7 mouse cellular contexts compared by ENCODE assay signal in genomic region chr15:27477630-27478029, GRCm38 (mm10). TPM values are rescaled to one million over a fixed set of nuclear protein-coding genes. Genes with fewer than 3 reads are reported as not detected.
DNase-seq lines count a peak whose midpoint lies in the region; ATAC-seq lines count a peak whose summit lies in the region.

No protein-coding gene starts in this region.

- H3K4me1 ChIP-seq in forebrain, embryonic 14.5 days (ENCODE audit: control insufficient read depth, insufficient read depth, low read length) = peaks cover 2% of the 10 kb centered on the region; the same call in 1 of the 2 replicates
- no peaks in the 10 kb centered on the region; the same call in 1 of the 2 replicates for H3K4me1 ChIP-seq in midbrain, embryonic 14.5 days (ENCODE audit: control insufficient read depth, insufficient read depth, low read length)

- DNase-seq in urinary bladder, adult 18-20 months (ENCODE audit: low spot score in 2 of 2) = peak; percentile 35 to 61
- no peak for DNase-seq in urinary bladder, postnatal 4 days (ENCODE audit: low spot score in 2 of 2)
- DNase-seq in lung, adult 18-20 months = peak; percentile 65 to 79
- no peak for DNase-seq in forebrain, embryonic 14.5 days (ENCODE audit: low spot score)
- DNase-seq in midbrain, embryonic 14.5 days = no peak
- DNase-seq in layer of hippocampus, adult 8-10 months (ENCODE audit: low spot score in 2 of 2) = no peak

- 93% methylated on average over 7 of the region's 7 CpGs for WGBS in forebrain, embryonic 14.5 days
- WGBS in midbrain, embryonic 14.5 days = 90% methylated on average over 7 of the region's 7 CpGs

- H3K9me3 ChIP-seq in forebrain, embryonic 14.5 days (replicated peaks; ENCODE audit: control insufficient read depth, low read length) = no peaks in the 10 kb centered on the region
- no peaks in the 10 kb centered on the region for H3K9me3 ChIP-seq in midbrain, embryonic 14.5 days (ENCODE audit: control insufficient read depth, low read length)

- no peak overlapping the region for H3K4me3 ChIP-seq in forebrain, embryonic 14.5 days (ENCODE audit: low read depth, low read length)
- no peak overlapping the region for H3K4me3 ChIP-seq in midbrain, embryonic 14.5 days (replicated peaks; ENCODE audit: low read depth, low read length)

- ATAC-seq in common myeloid progenitor, adult 5-6 weeks (replicated peaks; ENCODE audit: low read depth, poor library complexity, severe bottlenecking) = peak; percentile 30
- ATAC-seq in forebrain, embryonic 14.5 days = no peak
- no peak for ATAC-seq in midbrain, embryonic 14.5 days (ENCODE audit: low FRiP score, low TSS enrichment)

- H3K4me2 ChIP-seq in forebrain, embryonic 14.5 days (ENCODE audit: low read length) = no peak overlapping the region
- no peak overlapping the region for H3K4me2 ChIP-seq in midbrain, embryonic 14.5 days (ENCODE audit: low read length)

- H3K27me3 ChIP-seq in forebrain, embryonic 14.5 days (replicated peaks; ENCODE audit: control insufficient read depth, insufficient read depth, low read length) = no peaks in the 10 kb centered on the region
- no peaks in the 10 kb centered on the region for H3K27me3 ChIP-seq in midbrain, embryonic 14.5 days (ENCODE audit: control insufficient read depth, insufficient read depth, low read length)

- no peak overlapping the region for H3K27ac ChIP-seq in forebrain, embryonic 14.5 days (ENCODE audit: low read depth, low read length)
- no peak overlapping the region for H3K27ac ChIP-seq in midbrain, embryonic 14.5 days (replicated peaks; ENCODE audit: low read depth, low read length)

- no peak overlapping the region for H3K9ac ChIP-seq in forebrain, embryonic 14.5 days (ENCODE audit: low read length)
- H3K9ac ChIP-seq in midbrain, embryonic 14.5 days (replicated peaks; ENCODE audit: low read length) = no peak overlapping the region

- no peaks in the 10 kb centered on the region for H3K36me3 ChIP-seq in forebrain, embryonic 14.5 days (ENCODE audit: control insufficient read depth, insufficient read depth, low read length)
- no peaks in the 10 kb centered on the region for H3K36me3 ChIP-seq in midbrain, embryonic 14.5 days (ENCODE audit: control insufficient read depth, insufficient read depth, low read length)

RNA-seq across cellular contexts. Expression of gene Ank, which starts 11.2 kb away (rescaled TPM):
- total RNA-seq in common myeloid progenitor, adult 5-6 weeks (2017) = 28.5 and 29.8 TPM in 2 replicates
- polyA plus RNA-seq in forebrain, embryonic 14.5 days (2014; fragmentation: Nextera tagmentation; extraction: Ambion mirVana) = 13.7 and 13.9 TPM in 2 replicates
- 15.0 and 15.9 TPM in 2 replicates for polyA plus RNA-seq in midbrain, embryonic 14.5 days (2014; fragmentation: Nextera tagmentation; extraction: Ambion mirVana)
- total RNA-seq in layer of hippocampus, adult 8-10 months (2022) = 100 to 1,000 TPM; 168 to 198 (median 184) TPM

Comparison
In these comparisons a context has a peak if more than half of its experiments do, and no peak if none do; other contexts are left out.
1. DNase-seq: peak in urinary bladder, adult 18-20 months (2 of 2) and lung, adult 18-20 months (2 of 2); none in urinary bladder, postnatal 4 days (0 of 2), forebrain, embryonic 14.5 days (single experiment), midbrain, embryonic 14.5 days (single experiment) and layer of hippocampus, adult 8-10 months (0 of 2).